Mouse (Mus musculus) midbrain, embryonic 16.5 days (tissue): Measurements from ENCODE around the gene Plb1. TPM values are rescaled to one million over a fixed set of nuclear protein-coding genes. Genes with fewer than 3 reads are reported as not detected.

ENCODE experiments used
- ATAC-seq: fragments of 200-750 bp; cut with Nextera tagmentation; 2 replicates; pipeline ENCODE4 v1.8.0; 2017; ENCODE audit warnings: moderate TSS enrichment
- H3K27ac ChIP-seq: fragments of 300-500 bp; sonication (generic); 2 replicates; pipeline ENCODE4 v1.5.1; 2014; ENCODE audit warnings: mild to moderate bottlenecking, low read length, mixed read lengths
- H3K27me3 ChIP-seq: fragments of 300-500 bp; sonication (generic); 2 replicates; pipeline ENCODE4 v1.6.1; 2014; ENCODE audit warnings: low read depth, low read length, mixed read lengths; ENCODE audit not compliant: control insufficient read depth, insufficient read depth
- H3K36me3 ChIP-seq: fragments of 300-500 bp; sonication (generic); 2 replicates; pipeline ENCODE4 v1.6.1; 2014; ENCODE audit warnings: mild to moderate bottlenecking, low read length, moderate library complexity, mixed read lengths; ENCODE audit not compliant: control insufficient read depth, insufficient read depth
- H3K4me1 ChIP-seq: fragments of 300-500 bp; sonication (generic); 2 replicates; pipeline ENCODE4 v1.6.1; 2014; ENCODE audit warnings: mild to moderate bottlenecking, low read length, mixed read lengths; ENCODE audit not compliant: control insufficient read depth, insufficient read depth
- H3K4me2 ChIP-seq: fragments of 300-500 bp; sonication (generic); 2 replicates; pipeline ENCODE4 v1.6.1; 2014; ENCODE audit warnings: mild to moderate bottlenecking, low read length, mixed read lengths
- H3K4me3 ChIP-seq: fragments of 300-500 bp; sonication (generic); 2 replicates; pipeline ENCODE4 v1.5.1; 2014; ENCODE audit warnings: low read depth, mild to moderate bottlenecking, low read length, moderate library complexity, mixed read lengths
- H3K9ac ChIP-seq: fragments of 300-500 bp; sonication (generic); 2 replicates; pipeline ENCODE4 v1.6.1; 2014; ENCODE audit warnings: low read depth, low read length, mixed read lengths
- H3K9me3 ChIP-seq: fragments of 300-500 bp; sonication (generic); replicated peaks from 2 replicates; pipeline ENCODE4 v1.6.1; 2014; ENCODE audit warnings: mild to moderate bottlenecking, low read length, mixed read lengths; ENCODE audit not compliant: control insufficient read depth, poor library complexity, severe bottlenecking
- WGBS: fragments of 180-500 bp; shearing (Covaris S2); extraction: QIAGEN DNeasy Blood & Tissue Kit; methylation state at CpG from one replicate; pipeline ENCODE4 v1.1.7; 2014; 5-methylcytosine and 5-hydroxymethylcytosine counted together
- polyA plus RNA-seq: library from polyadenylated mRNA; unstranded; fragments of >200 nt; fragmentation: Nextera tagmentation; extraction: Ambion mirVana; gene quantifications from 2 replicates; pipeline ENCODE4 v1.2.1, GENCODE M21; 2015

Gene Plb1
- polyA plus RNA-seq, 1 experiment from 2014 or later: 0.04 TPM

- no peak for ATAC-seq
- no peak overlapping the region for H3K27ac ChIP-seq
- H3K9me3 ChIP-seq: no peaks in the 10 kb centered on the region
- H3K9ac ChIP-seq: no peak overlapping the region
- WGBS: 91% methylated on average over 4 of the region's 4 CpGs
- H3K4me2 ChIP-seq: no peak overlapping the region
- no peaks in the 10 kb centered on the region for H3K27me3 ChIP-seq
- no peaks in the 10 kb centered on the region for H3K36me3 ChIP-seq
- H3K4me1 ChIP-seq: no peaks in the 10 kb centered on the region
- no peak overlapping the region for H3K4me3 ChIP-seq
Measured at GRCm38 (mm10) chr5:32308647-32309046, 76.1 kb downstream of the Plb1 start.

- Histone ChIP-seq H3K27ac (no peak overlapping the region), H3K27me3 (no peaks in the 10 kb centered on the region), H3K9me3 (no peaks in the 10 kb centered on the region), H3K4me2 (no peak overlapping the region), H3K4me1 (no peaks in the 10 kb centered on the region), H3K4me3 (no peak overlapping the region), H3K36me3 (no peaks in the 10 kb centered on the region), H3K9ac (no peak overlapping the region)
- no peak for ATAC-seq
- 71% methylated on average over 1 of the region's 1 CpGs for WGBS
Measured at GRCm38 (mm10) chr5:32309714-32310113, 77.2 kb downstream of the Plb1 start.

GRCm38 (mm10) chr5:32310802-32311201 lies 78.3 kb downstream of the Plb1 start:
- H3K9me3 ChIP-seq: no peaks in the 10 kb centered on the region
- H3K4me3 ChIP-seq: no peak overlapping the region
- H3K4me1 ChIP-seq: no peaks in the 10 kb centered on the region
- no peaks in the 10 kb centered on the region for H3K27me3 ChIP-seq
- no peak for ATAC-seq
- no peak overlapping the region for H3K9ac ChIP-seq
- no peak overlapping the region for H3K27ac ChIP-seq
- WGBS: 82% methylated on average over 5 of the region's 5 CpGs
- H3K36me3 ChIP-seq: no peaks in the 10 kb centered on the region
- H3K4me2 ChIP-seq: no peak overlapping the region

GRCm38 (mm10) chr5:32311589-32312166 lies 79.2 kb downstream of the Plb1 start:
- ATAC-seq: no peak
- no peak overlapping the region for H3K9ac ChIP-seq
- no peaks in the 10 kb centered on the region for H3K27me3 ChIP-seq
- no peak overlapping the region for H3K4me3 ChIP-seq
- H3K27ac ChIP-seq: no peak overlapping the region
- H3K4me2 ChIP-seq: no peak overlapping the region
- WGBS: 67% methylated on average over 3 of the region's 3 CpGs
- no peaks in the 10 kb centered on the region for H3K4me1 ChIP-seq
- no peaks in the 10 kb centered on the region for H3K36me3 ChIP-seq
- H3K9me3 ChIP-seq: no peaks in the 10 kb centered on the region

GRCm38 (mm10) chr5:32313671-32314070 lies 81.2 kb downstream of the Plb1 start:
- Histone ChIP-seq H3K27me3 (no peaks in the 10 kb centered on the region), H3K36me3 (no peaks in the 10 kb centered on the region), H3K9ac (no peak overlapping the region), H3K4me1 (no peaks in the 10 kb centered on the region), H3K27ac (no peak overlapping the region), H3K9me3 (no peaks in the 10 kb centered on the region), H3K4me2 (no peak overlapping the region), H3K4me3 (no peak overlapping the region)
- WGBS: 85% methylated on average over 6 of the region's 6 CpGs
- no peak for ATAC-seq

GRCm38 (mm10) chr5:32314731-32315130 lies 82.2 kb downstream of the Plb1 start:
- WGBS: 73% methylated on average over 2 of the region's 2 CpGs

GRCm38 (mm10) chr5:32322146-32322811 lies 89.8 kb downstream of the Plb1 start:
- no peak overlapping the region for H3K4me3 ChIP-seq
- H3K4me1 ChIP-seq: no peaks in the 10 kb centered on the region
- H3K9ac ChIP-seq: no peak overlapping the region
- no peak overlapping the region for H3K4me2 ChIP-seq
- no peak overlapping the region for H3K27ac ChIP-seq
- no peaks in the 10 kb centered on the region for H3K27me3 ChIP-seq
- ATAC-seq: peak; percentile 67; the same call in 1 of the 2 replicates
- H3K36me3 ChIP-seq: no peaks in the 10 kb centered on the region
- H3K9me3 ChIP-seq: no peaks in the 10 kb centered on the region
- WGBS: 57% methylated on average over 7 of the region's 7 CpGs

More at GRCm38 (mm10) chr5:32314731-32315130, 82.2 kb downstream of the Plb1 start:
- no peaks in the 10 kb centered on the region for H3K27me3 ChIP-seq
- no peaks in the 10 kb centered on the region for H3K4me1 ChIP-seq
- H3K9ac ChIP-seq: no peak overlapping the region
- H3K9me3 ChIP-seq: no peaks in the 10 kb centered on the region
- H3K36me3 ChIP-seq: no peaks in the 10 kb centered on the region
- H3K4me2 ChIP-seq: no peak overlapping the region
- H3K4me3 ChIP-seq: no peak overlapping the region
- H3K27ac ChIP-seq: no peak overlapping the region
- ATAC-seq: no peak

- no peak for ATAC-seq
- no peaks in the 10 kb centered on the region for H3K27me3 ChIP-seq
- no peak overlapping the region for H3K4me2 ChIP-seq
- no peak overlapping the region for H3K4me3 ChIP-seq
- no peak overlapping the region for H3K27ac ChIP-seq
- 96% methylated on average over 7 of the region's 7 CpGs for WGBS
- H3K4me1 ChIP-seq: no peaks in the 10 kb centered on the region
- no peaks in the 10 kb centered on the region for H3K36me3 ChIP-seq
- H3K9me3 ChIP-seq: no peaks in the 10 kb centered on the region
- no peak overlapping the region for H3K9ac ChIP-seq
Measured at GRCm38 (mm10) chr5:32328139-32328538, 95.6 kb downstream of the Plb1 start.

GRCm38 (mm10) chr5:32332591-32332990 lies 100.1 kb downstream of the Plb1 start:
- Histone ChIP-seq H3K27ac (no peak overlapping the region), H3K9ac (no peak overlapping the region), H3K9me3 (no peaks in the 10 kb centered on the region), H3K4me2 (no peak overlapping the region), H3K4me3 (no peak overlapping the region), H3K36me3 (no peaks in the 10 kb centered on the region), H3K4me1 (peaks cover 5% of the 10 kb centered on the region), H3K27me3 (no peaks in the 10 kb centered on the region)
- 87% methylated on average over 4 of the region's 4 CpGs for WGBS
- no peak for ATAC-seq
